Mouse (Mus musculus): ENCODE results near the gene Ciapin1. TPM values are rescaled to one million over a fixed set of nuclear protein-coding genes. Genes with fewer than 3 reads are reported as not detected.
"Not testable (repeated sequence)": the region's sequence is repeated elsewhere in the genome, so short reads cannot be mapped to it uniquely, and the experiment has no call there.

The Ciapin1 gene
- total and polyA plus RNA-seq, 2 experiments from 2014 or later = 80.6 to 92.2 TPM

DNA sequence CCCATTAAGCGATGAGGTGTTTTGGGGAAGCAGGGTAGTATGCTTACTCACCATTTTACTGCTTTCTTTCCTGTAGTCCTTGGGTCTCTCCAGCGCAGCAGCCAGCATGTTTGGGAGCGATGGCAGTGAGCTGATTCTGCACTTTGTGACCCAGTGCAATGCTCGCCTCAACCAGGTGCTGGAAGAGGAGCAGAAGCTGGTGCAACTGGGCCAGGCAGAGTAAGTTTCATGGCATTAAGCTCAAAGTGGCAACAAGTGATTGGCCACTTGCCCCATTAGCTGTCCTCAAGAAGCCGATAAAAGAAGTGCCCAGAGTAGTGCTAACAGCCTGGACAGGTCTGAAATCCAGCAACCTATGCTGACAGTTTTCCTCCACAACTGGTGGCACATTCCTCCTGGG is 11.9 kb upstream of the Ciapin1 start:
- TF ChIP-seq EP300 (IDR thresholded peaks at IDR 0.05; ENCODE audit: low read depth) (no peak), CTCF (IDR thresholded peaks at IDR 0.05; ENCODE audit: low read depth) (no peak)

GRCm38 (mm10) chr8:94841183-94841582 is 3.0 kb upstream of the Ciapin1 start:
- Histone ChIP-seq H3K4me1 (ENCODE audit: control insufficient read depth, insufficient read depth) (peaks cover 19% of the 10 kb centered on the region), H3K4me3 (ENCODE audit: low read depth, low read length) (no peak overlapping the region), H3K9ac (replicated peaks; ENCODE audit: low read depth, low read length) (no peak overlapping the region), H3K9me3 (replicated peaks; ENCODE audit: control insufficient read depth, low read length) (no peaks in the 10 kb centered on the region), H3K27ac (ENCODE audit: low read depth) (no peak overlapping the region), H3K4me2 (ENCODE audit: low read depth, low read length) (no peak overlapping the region), H3K36me3 (replicated peaks; ENCODE audit: control insufficient read depth, insufficient read depth, low read length) (peaks cover 38% of the 10 kb centered on the region), H3K27me3 (ENCODE audit: control insufficient read depth, insufficient read depth, low read length) (no peaks in the 10 kb centered on the region)
- no peak for TF ChIP-seq CTCF (IDR thresholded peaks at IDR 0.05; ENCODE audit: low read depth)
- no peak for DNase-seq (ENCODE audit: low spot score)
- ATAC-seq (ENCODE audit: insufficient read depth, low read depth) = no peak
- WGBS = 42% methylated on average over 2 of the region's 2 CpGs

More for the DNA sequence above, 11.9 kb upstream of the Ciapin1 start:
- Histone ChIP-seq H3K27me3 (ENCODE audit: control insufficient read depth, insufficient read depth, low read length) (no peaks in the 10 kb centered on the region), H3K4me1 (ENCODE audit: control insufficient read depth, insufficient read depth) (no peaks in the 10 kb centered on the region), H3K4me3 (ENCODE audit: low read depth, low read length) (no peak overlapping the region), H3K9me3 (replicated peaks; ENCODE audit: control insufficient read depth, low read length) (no peaks in the 10 kb centered on the region), H3K4me2 (ENCODE audit: low read depth, low read length) (no peak overlapping the region), H3K9ac (replicated peaks; ENCODE audit: low read depth, low read length) (no peak overlapping the region), H3K36me3 (replicated peaks; ENCODE audit: control insufficient read depth, insufficient read depth, low read length) (peaks cover 98% of the 10 kb centered on the region), H3K27ac (ENCODE audit: low read depth) (no peak overlapping the region)
- WGBS = 90% methylated on average over 5 of the region's 5 CpGs
- ATAC-seq (ENCODE audit: insufficient read depth, low read depth) (no peak), DNase-seq (ENCODE audit: low spot score) (no peak)

DNA sequence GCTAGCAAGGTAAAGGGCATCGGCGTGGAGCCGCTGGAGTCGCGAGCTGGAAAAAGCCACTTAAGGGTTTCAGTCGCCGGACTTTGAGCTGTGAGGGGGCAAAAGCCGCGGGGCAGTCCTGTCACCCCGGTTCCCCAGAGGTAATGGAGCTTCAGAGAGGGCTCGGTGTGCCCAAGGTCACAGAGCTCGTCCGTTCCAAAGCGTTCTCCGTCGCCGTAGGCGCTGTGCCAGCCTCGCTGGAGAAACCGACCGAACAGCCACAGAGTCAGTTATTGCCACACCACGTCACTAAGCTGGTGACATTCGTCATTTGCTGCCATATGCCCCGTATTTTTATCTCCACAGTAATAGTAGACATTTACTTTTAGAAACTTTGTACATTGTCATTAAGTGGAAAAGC is 442 bp upstream of the Ciapin1 start:
- Histone ChIP-seq H3K27me3 (ENCODE audit: control insufficient read depth, insufficient read depth, low read length) (no peaks in the 10 kb centered on the region), H3K27ac (ENCODE audit: low read depth) (peak overlapping the region; percentile 98), H3K9ac (replicated peaks; ENCODE audit: low read depth, low read length) (peak overlapping the region; percentile 91), H3K36me3 (replicated peaks; ENCODE audit: control insufficient read depth, insufficient read depth, low read length) (peaks cover 12% of the 10 kb centered on the region), H3K4me1 (ENCODE audit: control insufficient read depth, insufficient read depth) (peaks cover 21% of the 10 kb centered on the region), H3K9me3 (replicated peaks; ENCODE audit: control insufficient read depth, low read length) (no peaks in the 10 kb centered on the region), H3K4me2 (ENCODE audit: low read depth, low read length) (peak overlapping the region; percentile 66), H3K4me3 (ENCODE audit: low read depth, low read length) (peak overlapping the region; percentile 85)
- WGBS = under 1% methylated on average over 24 of the region's 24 CpGs
- peak; percentile 84 for ATAC-seq (ENCODE audit: insufficient read depth, low read depth)
- DNase-seq (ENCODE audit: low spot score) = peak; percentile 71
- TF ChIP-seq EP300 (IDR thresholded peaks at IDR 0.05; ENCODE audit: low read depth) = no peak
- TF ChIP-seq CTCF (IDR thresholded peaks at IDR 0.05; ENCODE audit: low read depth) = no peak

- WGBS = 57% methylated on average over 11 of the region's 11 CpGs
- DNase-seq (ENCODE audit: low spot score) = peak; percentile 27
- Histone ChIP-seq H3K36me3 (replicated peaks; ENCODE audit: control insufficient read depth, insufficient read depth, low read length) (peaks cover 7% of the 10 kb centered on the region), H3K9me3 (replicated peaks; ENCODE audit: control insufficient read depth, low read length) (no peaks in the 10 kb centered on the region), H3K9ac (replicated peaks; ENCODE audit: low read depth, low read length) (peak overlapping the region; percentile 91), H3K27me3 (ENCODE audit: control insufficient read depth, insufficient read depth, low read length) (no peaks in the 10 kb centered on the region), H3K4me1 (ENCODE audit: control insufficient read depth, insufficient read depth) (peaks cover 21% of the 10 kb centered on the region), H3K27ac (ENCODE audit: low read depth) (peak overlapping the region; percentile 46; the same call in 1 of the 2 replicates), H3K4me2 (ENCODE audit: low read depth, low read length) (peak overlapping the region; percentile 82), H3K4me3 (ENCODE audit: low read depth, low read length) (peak overlapping the region; percentile 85)
- TF ChIP-seq EP300 (IDR thresholded peaks at IDR 0.05; ENCODE audit: low read depth) = no peak
- TF ChIP-seq CTCF (IDR thresholded peaks at IDR 0.05; ENCODE audit: low read depth) = no peak
- ATAC-seq (ENCODE audit: insufficient read depth, low read depth) = no peak
These were observed 1.5 kb downstream of the Ciapin1 start for GRCm38 (mm10) chr8:94836456-94837240.

- H3K9me3 ChIP-seq (replicated peaks; ENCODE audit: control insufficient read depth, low read length); H3K9ac ChIP-seq (replicated peaks; ENCODE audit: low read depth, low read length); H3K4me2 ChIP-seq (ENCODE audit: low read depth, low read length); H3K27me3 ChIP-seq (ENCODE audit: control insufficient read depth, insufficient read depth, low read length); DNase-seq (ENCODE audit: low spot score); H3K27ac ChIP-seq (ENCODE audit: low read depth); H3K4me3 ChIP-seq (ENCODE audit: low read depth, low read length); ATAC-seq (ENCODE audit: insufficient read depth, low read depth): not testable (repeated sequence)
- 92% methylated on average over 13 of the region's 13 CpGs for WGBS
- Histone ChIP-seq H3K36me3 (replicated peaks; ENCODE audit: control insufficient read depth, insufficient read depth, low read length) (peaks cover 14% of the 10 kb centered on the region), H3K4me1 (ENCODE audit: control insufficient read depth, insufficient read depth) (peaks cover 21% of the 10 kb centered on the region)
These were observed 2.4 kb downstream of the Ciapin1 start for GRCm38 (mm10) chr8:94835751-94836150.

GRCm38 (mm10) chr8:94833901-94834405 is 4.2 kb downstream of the Ciapin1 start:
- H3K9me3 ChIP-seq (replicated peaks; ENCODE audit: control insufficient read depth, low read length); H3K27ac ChIP-seq (ENCODE audit: low read depth); H3K4me3 ChIP-seq (ENCODE audit: low read depth, low read length); H3K27me3 ChIP-seq (ENCODE audit: control insufficient read depth, insufficient read depth, low read length); H3K4me2 ChIP-seq (ENCODE audit: low read depth, low read length); DNase-seq (ENCODE audit: low spot score); H3K9ac ChIP-seq (replicated peaks; ENCODE audit: low read depth, low read length); ATAC-seq (ENCODE audit: insufficient read depth, low read depth): not testable (repeated sequence)
- WGBS = 73% methylated on average over 7 of the region's 7 CpGs
- H3K36me3 ChIP-seq (replicated peaks; ENCODE audit: control insufficient read depth, insufficient read depth, low read length) = peaks cover 29% of the 10 kb centered on the region
- H3K4me1 ChIP-seq (ENCODE audit: control insufficient read depth, insufficient read depth) = peaks cover 16% of the 10 kb centered on the region

All from heart, postnatal 0 days (tissue).